10 mouse cellular contexts compared by ENCODE assay signal in the genomic region with DNA sequence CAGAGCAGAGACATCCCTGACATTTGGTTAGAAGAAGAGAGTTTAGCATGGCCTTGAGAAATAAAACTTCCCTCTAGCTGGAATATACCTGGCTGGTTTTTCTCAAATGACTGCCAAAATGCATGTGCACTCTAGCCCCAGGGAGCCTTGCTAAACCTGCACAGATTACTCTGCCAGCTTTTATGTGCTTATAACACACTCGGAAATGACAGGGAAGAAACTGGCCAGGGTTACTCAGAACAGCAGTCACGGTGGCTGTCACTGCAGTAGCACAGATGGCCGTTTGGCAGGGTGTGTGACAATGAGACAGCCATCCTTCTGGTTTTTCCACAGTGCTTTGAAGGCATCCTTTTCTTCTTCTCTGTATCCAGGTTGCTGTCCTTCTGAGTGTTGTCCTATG. TPM values are rescaled to one million over a fixed set of nuclear protein-coding genes. Genes with fewer than 3 reads are reported as not detected.
DNase-seq lines count a peak whose midpoint lies in the region; ATAC-seq and TF ChIP-seq lines count a peak whose summit lies in the region.
"Had no signal": no experiment of that assay in that cellular context is flagged by ENCODE, and none has a peak within 500 bp of the region (broad histone marks: within the 10 kb centered on the region; RNA-seq: fewer than 3 reads in every experiment).

No protein-coding gene starts in this region.

- no peak overlapping the region for H3K9ac ChIP-seq in limb, embryonic 14.5 days (ENCODE audit: low read depth, low read length, severe bottlenecking)
- H3K9ac ChIP-seq in forebrain, embryonic 16.5 days (replicated peaks; ENCODE audit: low read depth, low read length): no peak overlapping the region

- no peak overlapping the region for H3K4me3 ChIP-seq in limb, embryonic 14.5 days (replicated peaks; ENCODE audit: low read length)
- no peak overlapping the region for H3K4me3 ChIP-seq in limb, embryonic 10.5 days
- no peak overlapping the region for H3K4me3 ChIP-seq in forebrain, embryonic 16.5 days (replicated peaks; ENCODE audit: low read length)

- no peak overlapping the region for H3K27ac ChIP-seq in limb, embryonic 14.5 days (replicated peaks; ENCODE audit: low read depth, low read length)
- no peak overlapping the region for H3K27ac ChIP-seq in limb, embryonic 10.5 days
- peak overlapping the region; percentile 43; the same call in 1 of the 2 replicates for H3K27ac ChIP-seq in forebrain, embryonic 16.5 days (ENCODE audit: low read length)

- H3K27me3 ChIP-seq in limb, embryonic 14.5 days (ENCODE audit: control insufficient read depth, insufficient read depth, low read length): no peaks in the 10 kb centered on the region
- H3K27me3 ChIP-seq in limb, embryonic 10.5 days (ENCODE audit: low read depth, poor library complexity, severe bottlenecking): no peaks in the 10 kb centered on the region
- no peaks in the 10 kb centered on the region for H3K27me3 ChIP-seq in forebrain, embryonic 16.5 days (replicated peaks; ENCODE audit: control insufficient read depth, insufficient read depth, low read length)

- no peak overlapping the region for H3K4me2 ChIP-seq in limb, embryonic 14.5 days (replicated peaks; ENCODE audit: low read depth, low read length, severe bottlenecking)
- H3K4me2 ChIP-seq in forebrain, embryonic 16.5 days (ENCODE audit: low read length): no peak overlapping the region

- no peak for ATAC-seq in limb, embryonic 14.5 days (ENCODE audit: low FRiP score, low read depth)
- ATAC-seq in forebrain, embryonic 16.5 days: peak; percentile 87
- ATAC-seq: intestine, embryonic 16.5 days had no signal

- H3K36me3 ChIP-seq in limb, embryonic 14.5 days (ENCODE audit: control insufficient read depth, insufficient read depth, low read length): no peaks in the 10 kb centered on the region
- no peaks in the 10 kb centered on the region for H3K36me3 ChIP-seq in limb, embryonic 10.5 days
- H3K36me3 ChIP-seq in forebrain, embryonic 16.5 days (ENCODE audit: control insufficient read depth, insufficient read depth): no peaks in the 10 kb centered on the region

- DNase-seq in limb, embryonic 14.5 days (ENCODE audit: low spot score): peak; percentile 3
- DNase-seq in limb, embryonic 10.5 days (ENCODE audit: low spot score): no peak
- DNase-seq in cerebellum, adult 8-10 months: peak; percentile 91
- peak; percentile 45 to 51 for DNase-seq in layer of hippocampus, postnatal 36 days
- no peak for DNase-seq in heart, adult 18-20 months
- DNase-seq in liver: no peak
- DNase-seq: adrenal gland, adult 8-10 months; heart, postnatal 10 days had no signal

- no peak for TF ChIP-seq POLR2A in limb, embryonic 14.5 days (IDR thresholded peaks at IDR 0.05; ENCODE audit: borderline replicate concordance, extremely low read depth, insufficient read depth, insufficient read length)

- no peaks in the 10 kb centered on the region for H3K4me1 ChIP-seq in limb, embryonic 14.5 days (ENCODE audit: control insufficient read depth, insufficient read depth, low read length)
- no peaks in the 10 kb centered on the region for H3K4me1 ChIP-seq in limb, embryonic 10.5 days
- H3K4me1 ChIP-seq in forebrain, embryonic 16.5 days (replicated peaks; ENCODE audit: control insufficient read depth, insufficient read depth, low read length): peaks cover 3% of the 10 kb centered on the region; the same call in 1 of the 2 replicates

- H3K9me3 ChIP-seq in limb, embryonic 14.5 days (ENCODE audit: control insufficient read depth, low read length): no peaks in the 10 kb centered on the region
- no peaks in the 10 kb centered on the region for H3K9me3 ChIP-seq in limb, embryonic 10.5 days (replicated peaks)
- no peaks in the 10 kb centered on the region for H3K9me3 ChIP-seq in forebrain, embryonic 16.5 days (ENCODE audit: control insufficient read depth, low read length)

- WGBS in limb, embryonic 14.5 days: 14% methylated on average over 3 of the region's 3 CpGs
- 51% methylated on average over 3 of the region's 3 CpGs for WGBS in limb, embryonic 10.5 days
- WGBS in forebrain, embryonic 16.5 days: 35% methylated on average over 3 of the region's 3 CpGs

RNA-seq across cellular contexts. Expression of gene Chmp3, which starts 18.0 kb away (rescaled TPM):
- 51.1 and 57.2 TPM in 2 replicates for polyA plus RNA-seq in limb, embryonic 14.5 days (2012; rRNA removed)
- 64.4 and 70.6 TPM in 2 replicates for polyA plus RNA-seq in limb, embryonic 14.5 days (2014; fragmentation: Nextera tagmentation; extraction: Ambion mirVana)
- polyA plus RNA-seq in limb, embryonic 10.5 days (2016; fragmentation: Nextera tagmentation; extraction: Ambion mirVana): 44.7 and 49.1 TPM in 2 replicates
- polyA plus RNA-seq in forebrain, embryonic 16.5 days (2015; fragmentation: Nextera tagmentation; extraction: Ambion mirVana): 66.8 and 70.1 TPM in 2 replicates
- 10 to 100 TPM; 94.7 to 99.2 TPM for total RNA-seq in layer of hippocampus, postnatal 36 days (2021)
- 10 to 100 TPM; 52.0 to 56.6 TPM for total RNA-seq in heart, adult 18-20 months (2021)

RNA-seq across cellular contexts. Expression of gene Rnf103, which starts 31.9 kb away (rescaled TPM):
- polyA plus RNA-seq in limb, embryonic 14.5 days (2012; rRNA removed): 15.4 and 17.6 TPM in 2 replicates
- polyA plus RNA-seq in limb, embryonic 14.5 days (2014; fragmentation: Nextera tagmentation; extraction: Ambion mirVana): 19.8 and 22.4 TPM in 2 replicates
- polyA plus RNA-seq in limb, embryonic 10.5 days (2016; fragmentation: Nextera tagmentation; extraction: Ambion mirVana): 8.8 and 10.9 TPM in 2 replicates
- 22.1 and 24.8 TPM in 2 replicates for polyA plus RNA-seq in forebrain, embryonic 16.5 days (2015; fragmentation: Nextera tagmentation; extraction: Ambion mirVana)
- total RNA-seq in layer of hippocampus, postnatal 36 days (2021): 10 to 100 TPM; 44.5 to 47.7 TPM
- 10 to 100 TPM; 24.5 to 25.0 TPM for total RNA-seq in heart, adult 18-20 months (2021)

Comparison
In these comparisons a context has a peak if more than half of its experiments do, and no peak if none do; other contexts are left out.
1. DNase-seq: peak in limb, embryonic 14.5 days (single experiment), cerebellum, adult 8-10 months (single experiment) and layer of hippocampus, postnatal 36 days (2 of 2); none in limb, embryonic 10.5 days (single experiment), heart, adult 18-20 months (0 of 2) and liver (single experiment).